Mouse (Mus musculus): ENCODE measurements around the gene 1700020D05Rik.
"Not testable (repeated sequence)": the region's sequence is repeated elsewhere in the genome, so short reads cannot be mapped to it uniquely, and the experiment has no call there.

The 1700020D05Rik gene

GRCm38 (mm10) chr19:5493301-5493721 lies 10.3 kb downstream of the 1700020D05Rik start:
- DNase-seq, result not testable (repeated sequence)

- no peak for DNase-seq
These were observed 10.9 kb downstream of the 1700020D05Rik start for GRCm38 (mm10) chr19:5492641-5493040.

GRCm38 (mm10) chr19:5490898-5491708 lies 12.5 kb downstream of the 1700020D05Rik start:
- peak; percentile 85 for DNase-seq

GRCm38 (mm10) chr19:5490313-5490897 lies 13.2 kb downstream of the 1700020D05Rik start, which contains the start of gene Cfl1:
Gene Cfl1 (plus strand): TSS chr19:5490455.
- peak; percentile 99 for DNase-seq

- not testable (repeated sequence) for DNase-seq
These were observed 13.9 kb downstream of the 1700020D05Rik start for GRCm38 (mm10) chr19:5489721-5490120.

GRCm38 (mm10) chr19:5488878-5489571 lies 14.6 kb downstream of the 1700020D05Rik start:
- peak; percentile 99 for DNase-seq

- DNase-seq, result peak; percentile 96
These were observed 15.6 kb downstream of the 1700020D05Rik start, which contains the start of gene Mus81 for GRCm38 (mm10) chr19:5487768-5488550. Gene Mus81 (minus strand): TSS chr19:5488402.

- DNase-seq, result no peak
These were observed 16.8 kb downstream of the 1700020D05Rik start for GRCm38 (mm10) chr19:5486771-5487170.

GRCm38 (mm10) chr19:5486286-5486685 lies 17.3 kb downstream of the 1700020D05Rik start:
- no peak for DNase-seq

GRCm38 (mm10) chr19:5485821-5486220 lies 17.8 kb downstream of the 1700020D05Rik start:
- no peak for DNase-seq

GRCm38 (mm10) chr19:5485371-5485770 lies 18.2 kb downstream of the 1700020D05Rik start:
- no peak for DNase-seq

GRCm38 (mm10) chr19:5484496-5484895 lies 19.1 kb downstream of the 1700020D05Rik start:
- DNase-seq, result no peak

GRCm38 (mm10) chr19:5483386-5484359 lies 19.9 kb downstream of the 1700020D05Rik start:
- DNase-seq, result no peak

- DNase-seq, result no peak
These were observed 22.2 kb downstream of the 1700020D05Rik start for GRCm38 (mm10) chr19:5481398-5481797.

- DNase-seq, result no peak
These were observed 23.6 kb downstream of the 1700020D05Rik start for GRCm38 (mm10) chr19:5480016-5480415.

- no peak for DNase-seq
These were observed 25.8 kb downstream of the 1700020D05Rik start for GRCm38 (mm10) chr19:5477668-5478300.

GRCm38 (mm10) chr19:5477004-5477667 lies 26.5 kb downstream of the 1700020D05Rik start:
- DNase-seq, result no peak

- peak; percentile 39 for DNase-seq
These were observed 28.4 kb downstream of the 1700020D05Rik start for GRCm38 (mm10) chr19:5475069-5475714.

- DNase-seq, result peak; percentile 74
These were observed 29.1 kb downstream of the 1700020D05Rik start for GRCm38 (mm10) chr19:5474281-5475068.
